Mouse (Mus musculus) ES-Bruce4 (cell line): ENCODE measurements around the gene Cacng6. TPM values are rescaled to one million over a fixed set of nuclear protein-coding genes. Genes with fewer than 3 reads are reported as not detected.

Source experiments
- H3K27ac ChIP-seq: 2 replicates; pipeline ENCODE4 v1.5.1; 2012; ENCODE audit warnings: low read length, inconsistent platforms; ENCODE audit not compliant: insufficient read depth
- H3K27me3 ChIP-seq: 2 replicates; pipeline ENCODE4 v1.6.1; 2012; ENCODE audit warnings: mild to moderate bottlenecking, low read length, inconsistent platforms; ENCODE audit not compliant: control insufficient read depth, poor library complexity, insufficient read depth, severe bottlenecking
- H3K36me3 ChIP-seq: 2 replicates; pipeline ENCODE4 v1.6.1; 2012; ENCODE audit warnings: inconsistent platforms, mild to moderate bottlenecking, low read length, moderate library complexity; ENCODE audit not compliant: control insufficient read depth, poor library complexity, insufficient read depth, severe bottlenecking
- H3K4me1 ChIP-seq: one replicate; pipeline ENCODE4 v1.8.1; 2011; ENCODE audit warnings: low read length; ENCODE audit not compliant: control insufficient read depth, insufficient read depth
- H3K4me3 ChIP-seq: 2 replicates; pipeline ENCODE4 v1.5.1; 2011; ENCODE audit warnings: low read depth, mild to moderate bottlenecking, low read length
- H3K9ac ChIP-seq: 2 replicates; pipeline ENCODE4 v1.6.1; 2012; ENCODE audit warnings: low read depth, mild to moderate bottlenecking, inconsistent platforms; ENCODE audit not compliant: poor library complexity, severe bottlenecking
- H3K9me3 ChIP-seq: replicated peaks from 2 replicates; pipeline ENCODE4 v1.6.1; 2012; ENCODE audit warnings: mild to moderate bottlenecking, low read length, inconsistent platforms; ENCODE audit not compliant: control insufficient read depth, poor library complexity, insufficient read depth, severe bottlenecking
- CTCF ChIP-seq: IDR thresholded peaks from one replicate; pipeline ENCODE4 v1.8.1; 2011; ENCODE audit warnings: low read depth, low read length
- EP300 ChIP-seq: IDR thresholded peaks from 2 replicates; pipeline ENCODE4 v1.6.1; 2011; ENCODE audit warnings: low read depth, low read length; ENCODE audit not compliant: insufficient read depth
- POLR2A ChIP-seq: IDR thresholded peaks from one replicate; pipeline ENCODE4 v1.8.1; 2011; ENCODE audit warnings: low read length; ENCODE audit not compliant: insufficient read depth
- polyA plus RNA-seq: library from polyadenylated mRNA; stranded (reverse); fragments of >200 nt; gene quantifications from 2 replicates; pipeline ENCODE4 v1.2.4, GENCODE M21; 2011; ENCODE audit warnings: low read depth; ENCODE audit not compliant: missing spikeins, insufficient read depth, insufficient read length

The Cacng6 gene
- polyA plus RNA-seq, 1 experiment = 17.6 TPM

- Histone ChIP-seq H3K4me1 (peaks cover 6% of the 10 kb centered on the region), H3K36me3 (no peaks in the 10 kb centered on the region), H3K9me3 (no peaks in the 10 kb centered on the region), H3K27ac (no peak overlapping the region), H3K4me3 (peak overlapping the region; percentile 51), H3K27me3 (no peaks in the 10 kb centered on the region), H3K9ac (peak overlapping the region; percentile 92)
- TF ChIP-seq EP300 (no peak), CTCF (no peak), POLR2A (no peak)
Measured at GRCm38 (mm10) chr7:3414888-3415287, 9.1 kb upstream of the Cacng6 start.

GRCm38 (mm10) chr7:3415378-3415777 is 8.6 kb upstream of the Cacng6 start:
- H3K4me3 ChIP-seq = peak overlapping the region; percentile 51
- peaks cover 6% of the 10 kb centered on the region for H3K4me1 ChIP-seq
- no peaks in the 10 kb centered on the region for H3K9me3 ChIP-seq
- no peak for TF ChIP-seq EP300
- TF ChIP-seq CTCF = no peak
- no peak for TF ChIP-seq POLR2A
- no peaks in the 10 kb centered on the region for H3K36me3 ChIP-seq
- peak overlapping the region; percentile 92 for H3K9ac ChIP-seq
- no peak overlapping the region for H3K27ac ChIP-seq
- no peaks in the 10 kb centered on the region for H3K27me3 ChIP-seq

GRCm38 (mm10) chr7:3419941-3420340 is 4.1 kb upstream of the Cacng6 start:
- Histone ChIP-seq H3K27me3 (no peaks in the 10 kb centered on the region), H3K9me3 (no peaks in the 10 kb centered on the region), H3K4me1 (no peaks in the 10 kb centered on the region), H3K36me3 (no peaks in the 10 kb centered on the region), H3K9ac (no peak overlapping the region), H3K4me3 (no peak overlapping the region), H3K27ac (peak overlapping the region; percentile 15; the same call in 1 of the 2 replicates)
- no peak for TF ChIP-seq CTCF
- TF ChIP-seq EP300 = 0 out of 2 replicates have a peak, but pooled peaks have one; percentile 14

- no peak overlapping the region for H3K9ac ChIP-seq
- peak overlapping the region; percentile 47 for H3K27ac ChIP-seq
- TF ChIP-seq EP300 = no peak
- TF ChIP-seq CTCF = no peak
- TF ChIP-seq POLR2A = no peak
- no peaks in the 10 kb centered on the region for H3K36me3 ChIP-seq
- H3K27me3 ChIP-seq = no peaks in the 10 kb centered on the region
- no peak overlapping the region for H3K4me3 ChIP-seq
- no peaks in the 10 kb centered on the region for H3K9me3 ChIP-seq
- no peaks in the 10 kb centered on the region for H3K4me1 ChIP-seq
Measured at GRCm38 (mm10) chr7:3420466-3420865, 3.5 kb upstream of the Cacng6 start.

DNA sequence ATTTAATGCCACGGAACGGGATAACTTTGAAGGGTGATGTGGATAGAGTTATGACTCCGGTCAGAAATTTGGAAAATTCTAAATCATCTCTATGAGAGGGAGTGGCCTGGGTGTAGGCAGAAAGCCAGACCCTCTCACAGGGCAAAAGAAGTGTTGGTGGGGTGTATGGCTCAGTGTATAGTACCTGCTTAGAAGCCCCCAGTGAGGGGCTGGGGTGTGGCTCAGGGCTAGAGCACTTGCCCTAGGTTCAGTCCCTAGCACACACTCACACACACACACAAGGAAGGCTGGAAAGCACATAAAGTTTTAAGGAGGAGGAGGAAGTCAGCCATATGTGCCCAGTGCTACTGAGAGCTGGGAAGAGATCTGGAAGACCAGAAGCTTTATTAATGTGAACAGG is 2.7 kb upstream of the Cacng6 start:
- Histone ChIP-seq H3K4me3 (no peak overlapping the region), H3K27ac (no peak overlapping the region), H3K27me3 (no peaks in the 10 kb centered on the region)

DNA sequence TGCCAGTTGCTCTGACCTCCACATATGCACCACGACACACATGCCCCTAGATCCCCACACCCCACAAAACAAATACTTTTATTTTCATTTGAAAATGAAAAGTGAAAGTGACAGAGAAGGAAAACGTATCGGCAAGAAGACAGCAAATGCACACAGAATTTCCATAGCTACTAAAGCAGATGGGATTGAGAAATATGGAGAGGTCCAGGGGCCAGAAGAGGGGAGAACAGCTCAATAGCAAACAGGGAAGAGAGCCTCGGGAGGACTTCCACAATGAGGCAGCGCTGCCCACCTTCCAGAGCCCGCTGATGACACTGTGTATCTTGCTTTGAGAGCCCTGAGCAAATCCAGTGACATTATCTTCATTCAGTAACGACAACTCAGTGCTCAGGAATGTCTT is 1.9 kb upstream of the Cacng6 start:
- Histone ChIP-seq H3K9ac (no peak overlapping the region), H3K36me3 (no peaks in the 10 kb centered on the region), H3K4me1 (no peaks in the 10 kb centered on the region), H3K4me3 (no peak overlapping the region), H3K9me3 (no peaks in the 10 kb centered on the region), H3K27ac (no peak overlapping the region; the same call in 1 of the 2 replicates), H3K27me3 (no peaks in the 10 kb centered on the region)
- no peak for TF ChIP-seq POLR2A
- no peak for TF ChIP-seq CTCF
- no peak for TF ChIP-seq EP300

More for the DNA sequence above, 2.7 kb upstream of the Cacng6 start:
- no peaks in the 10 kb centered on the region for H3K4me1 ChIP-seq
- H3K9ac ChIP-seq = no peak overlapping the region
- H3K9me3 ChIP-seq = no peaks in the 10 kb centered on the region
- no peak for TF ChIP-seq EP300
- no peaks in the 10 kb centered on the region for H3K36me3 ChIP-seq
